Mouse (Mus musculus) mesoderm, embryonic 11.5 days (tissue): Measurements from ENCODE around the gene Ttll5.
A peak's percentile ranks its signal among the peaks of the same experiment; 100 is the strongest.

Experiments
- DNase-seq: peaks from one replicate; pipeline ENCODE4 v3.0.0-alpha.2; 2012; ENCODE audit warnings: low read depth, low spot score

Ttll5 gene

GRCm38 (mm10) chr12:86047376-86047775 lies 222.9 kb downstream of the Ttll5 start:
- no peak for DNase-seq

GRCm38 (mm10) chr12:86049813-86050212 lies 225.4 kb downstream of the Ttll5 start:
- DNase-seq: no peak

GRCm38 (mm10) chr12:86051477-86051876 lies 227.0 kb downstream of the Ttll5 start:
- no peak for DNase-seq

- no peak for DNase-seq
These were observed 230.8 kb downstream of the Ttll5 start for GRCm38 (mm10) chr12:86055306-86055705.

GRCm38 (mm10) chr12:86056976-86057375 lies 232.5 kb downstream of the Ttll5 start:
- DNase-seq: no peak

- no peak for DNase-seq
These were observed 233.1 kb downstream of the Ttll5 start for GRCm38 (mm10) chr12:86057516-86057915.

GRCm38 (mm10) chr12:86059341-86059740 lies 234.9 kb downstream of the Ttll5 start:
- DNase-seq: no peak

GRCm38 (mm10) chr12:86064796-86065195 lies 240.3 kb downstream of the Ttll5 start:
- no peak for DNase-seq

GRCm38 (mm10) chr12:86071432-86071831 lies 247.0 kb downstream of the Ttll5 start:
- DNase-seq: no peak

- peak; percentile 6 for DNase-seq
These were observed 250.2 kb downstream of the Ttll5 start for GRCm38 (mm10) chr12:86074681-86075080.

GRCm38 (mm10) chr12:86075358-86075757 lies 250.9 kb downstream of the Ttll5 start:
- no peak for DNase-seq

- peak; percentile 12 for DNase-seq
These were observed 252.0 kb downstream of the Ttll5 start for GRCm38 (mm10) chr12:86076321-86076901.

GRCm38 (mm10) chr12:86077322-86077721 lies 252.9 kb downstream of the Ttll5 start:
- DNase-seq: peak; percentile 43

GRCm38 (mm10) chr12:86077736-86078135 lies 253.3 kb downstream of the Ttll5 start:
- DNase-seq: no peak

GRCm38 (mm10) chr12:86078176-86078552 lies 253.7 kb downstream of the Ttll5 start:
- no peak for DNase-seq

GRCm38 (mm10) chr12:86078553-86079201 lies 254.2 kb downstream of the Ttll5 start, which contains the start of gene Tgfb3:
Gene Tgfb3 (minus strand): TSS chr12:86079041.
- DNase-seq: peak; percentile 87

GRCm38 (mm10) chr12:86079202-86079667 lies 254.8 kb downstream of the Ttll5 start:
- DNase-seq: peak; percentile 91

- DNase-seq: peak; percentile 88
These were observed 258.1 kb downstream of the Ttll5 start, which contains the start of gene Ift43 for GRCm38 (mm10) chr12:86082481-86083012. Gene Ift43 (plus strand): TSS chr12:86082541.

GRCm38 (mm10) chr12:86085873-86086272 lies 261.4 kb downstream of the Ttll5 start:
- DNase-seq: no peak

- no peak for DNase-seq
These were observed 262.1 kb downstream of the Ttll5 start for GRCm38 (mm10) chr12:86086550-86086949.

GRCm38 (mm10) chr12:86088042-86088441 lies 263.6 kb downstream of the Ttll5 start:
- DNase-seq: no peak

GRCm38 (mm10) chr12:86090764-86091163 lies 266.3 kb downstream of the Ttll5 start:
- no peak for DNase-seq

GRCm38 (mm10) chr12:86091601-86092132 lies 267.2 kb downstream of the Ttll5 start:
- DNase-seq: no peak
